Mouse (Mus musculus) hindbrain, postnatal 0 days (tissue): ENCODE results near the gene Otc. TPM values are rescaled to one million over a fixed set of nuclear protein-coding genes. Genes with fewer than 3 reads are reported as not detected.

Experiments
- ATAC-seq: fragments of 200-750 bp; cut with Nextera tagmentation; 2 replicates; pipeline ENCODE4 v1.8.0; 2017; ENCODE audit warnings: mild to moderate bottlenecking, moderate TSS enrichment, moderate library complexity
- DNase-seq: peaks from one replicate; pipeline ENCODE4 v3.0.0-alpha.2; 2015; ENCODE audit warnings: low spot score
- H3K27ac ChIP-seq: fragments of 300-500 bp; sonication (generic); 2 replicates; pipeline ENCODE4 v1.5.1; 2014; ENCODE audit warnings: mild to moderate bottlenecking
- H3K27me3 ChIP-seq: fragments of 300-500 bp; sonication (generic); 2 replicates; pipeline ENCODE4 v1.6.1; 2014; ENCODE audit warnings: low read length, mixed read lengths; ENCODE audit not compliant: insufficient read depth
- H3K36me3 ChIP-seq: fragments of 300-500 bp; sonication (generic); 2 replicates; pipeline ENCODE4 v1.6.1; 2014; ENCODE audit warnings: low read length, mixed read lengths; ENCODE audit not compliant: insufficient read depth
- H3K4me1 ChIP-seq: fragments of 300-500 bp; sonication (generic); 2 replicates; pipeline ENCODE4 v1.6.1; 2014; ENCODE audit warnings: antibody characterized with exemption, low read length, mixed read lengths; ENCODE audit not compliant: insufficient read depth
- H3K4me2 ChIP-seq: fragments of 300-500 bp; sonication (generic); 2 replicates; pipeline ENCODE4 v1.6.1; 2014; ENCODE audit warnings: low read depth, mild to moderate bottlenecking, low read length, moderate library complexity, mixed read lengths
- H3K4me3 ChIP-seq: fragments of 300-500 bp; sonication (generic); 2 replicates; pipeline ENCODE4 v1.5.1; 2014; ENCODE audit warnings: low read length
- H3K9ac ChIP-seq: fragments of 300-500 bp; sonication (generic); replicated peaks from 2 replicates; pipeline ENCODE4 v1.6.1; 2014; ENCODE audit warnings: mild to moderate bottlenecking, low read length, moderate library complexity, mixed read lengths
- H3K9me3 ChIP-seq: fragments of 300-500 bp; sonication (generic); 2 replicates; pipeline ENCODE4 v1.6.1; 2016; ENCODE audit warnings: low read length, mixed read lengths
- CTCF ChIP-seq: IDR thresholded peaks from 2 replicates; pipeline ENCODE4 v1.5.1; 2016; ENCODE audit warnings: antibody characterized with exemption, control low read depth, low read depth
- WGBS: fragments of 180-500 bp; shearing (Covaris S2); extraction: QIAGEN DNeasy Blood & Tissue Kit; methylation state at CpG from one replicate; pipeline ENCODE4 v1.1.7; 2014; 5-methylcytosine and 5-hydroxymethylcytosine counted together
- polyA plus RNA-seq: library from polyadenylated mRNA; unstranded; fragments of >200 nt; fragmentation: Nextera tagmentation; extraction: Ambion mirVana; gene quantifications from 2 replicates; pipeline ENCODE4 v1.2.1, GENCODE M21; 2015
- total RNA-seq: library from RNA; depleted of rRNA; stranded (reverse); fragments of >200 nt; gene quantifications from 2 replicates; pipeline ENCODE4 v1.2.3, GENCODE M21; 2014; rRNA removed

Otc gene
- total RNA-seq (not detected in 2 replicates), polyA plus RNA-seq (0.13 TPM in 1 of 2 replicates, not detected in the other)

DNA sequence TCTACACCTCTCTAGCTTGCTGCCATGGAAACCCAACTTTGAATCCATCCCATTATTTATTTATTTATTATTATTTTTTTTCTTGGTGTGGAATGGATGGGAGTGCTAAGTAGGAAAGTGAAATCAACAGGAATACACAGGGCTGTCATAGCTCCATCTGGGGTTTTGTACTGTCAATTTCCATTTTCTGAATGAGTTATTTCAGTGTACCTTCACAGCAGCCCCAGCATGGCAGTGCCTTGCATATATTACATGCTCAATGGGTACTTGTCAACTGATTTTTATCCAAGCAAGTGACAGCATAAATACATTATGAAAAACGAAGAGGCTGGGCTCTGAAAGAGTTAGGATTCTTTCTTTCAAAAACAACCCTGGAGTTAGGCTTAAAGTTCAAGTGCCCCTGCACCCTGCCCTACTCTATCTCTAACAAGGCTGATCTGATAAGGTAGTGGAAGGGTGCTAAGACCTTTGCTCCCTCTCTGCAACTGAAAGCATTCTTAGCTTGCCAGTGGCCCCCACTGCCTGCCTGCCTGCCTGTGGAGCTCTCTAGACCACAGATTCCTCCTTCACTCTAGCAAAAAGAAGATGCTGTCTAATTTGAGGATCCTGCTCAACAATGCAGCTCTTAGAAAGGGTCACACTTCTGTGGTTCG is at the start of gene Otc:
Gene Otc (plus strand): TSS at position 454 of the 653 bp plus-strand sequence.
- H3K9ac ChIP-seq = no peak within 1 kb of the TSS
- DNase-seq (peak; percentile 8), ATAC-seq (peak; percentile 76)
- WGBS = 47% methylated on average over 2 of the region's 2 CpGs
- H3K4me1 ChIP-seq = no peaks in the 10 kb centered on the region
- H3K4me3 ChIP-seq = no peak within 1 kb of the TSS
- no peaks in the 10 kb centered on the region for H3K36me3 ChIP-seq
- no peaks in the 10 kb centered on the region for H3K9me3 ChIP-seq
- no peak within 1 kb of the TSS for H3K27ac ChIP-seq
- no peaks in the 10 kb centered on the region for H3K27me3 ChIP-seq
- TF ChIP-seq CTCF = no peak
- H3K4me2 ChIP-seq = no peak within 1 kb of the TSS

DNA sequence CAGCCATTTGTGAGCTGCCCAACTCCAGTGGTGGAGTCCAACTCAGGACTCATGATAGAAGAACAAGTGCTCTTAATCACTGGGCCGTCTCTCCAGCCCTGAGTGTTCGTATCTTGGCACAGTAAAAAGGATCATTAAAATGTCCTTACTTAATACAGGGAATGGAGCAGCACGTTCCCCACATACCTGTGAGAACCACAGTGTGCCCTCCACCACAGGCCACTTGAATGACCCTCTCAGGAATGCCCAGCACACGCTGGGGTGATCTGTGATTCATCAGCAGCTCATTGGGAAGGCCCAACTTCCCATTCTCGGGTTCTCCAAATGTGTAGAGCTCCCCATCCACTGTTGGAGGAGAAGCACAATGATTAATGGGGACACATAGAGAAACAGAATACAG is 46.2 kb upstream of the Otc start:
- ATAC-seq (no peak), DNase-seq (no peak)
- Histone ChIP-seq H3K9ac (no peak overlapping the region), H3K27ac (no peak overlapping the region), H3K4me2 (no peak overlapping the region), H3K4me3 (no peak overlapping the region), H3K27me3 (no peaks in the 10 kb centered on the region), H3K4me1 (no peaks in the 10 kb centered on the region), H3K9me3 (no peaks in the 10 kb centered on the region), H3K36me3 (no peaks in the 10 kb centered on the region)
- no peak for TF ChIP-seq CTCF
- 83% methylated on average over 5 of the region's 5 CpGs for WGBS

DNA sequence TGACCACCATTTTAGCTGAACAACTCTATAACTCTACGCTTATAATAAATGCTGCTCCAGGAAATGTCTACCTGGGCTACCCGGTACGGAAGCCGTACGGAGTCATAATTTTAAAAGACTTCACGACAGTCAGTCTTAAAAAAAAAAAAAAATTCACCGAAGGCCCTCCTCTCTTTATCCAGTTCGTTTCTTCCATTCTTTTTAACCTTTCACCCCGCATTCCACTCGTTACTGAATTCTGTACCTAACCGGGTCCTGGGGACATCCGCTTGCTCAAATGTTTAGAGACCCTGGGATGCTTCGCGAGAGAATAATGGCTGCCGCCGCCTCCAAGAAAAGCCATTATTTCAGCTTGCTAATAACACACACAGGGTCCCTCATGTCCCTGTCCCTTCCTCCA is 36.1 kb upstream of the Otc start:
- no peaks in the 10 kb centered on the region for H3K4me1 ChIP-seq
- DNase-seq (peak; percentile 61), ATAC-seq (peak; percentile 41)
- no peaks in the 10 kb centered on the region for H3K9me3 ChIP-seq
- no peak for TF ChIP-seq CTCF
- H3K27ac ChIP-seq = peak overlapping the region; percentile 89
- no peaks in the 10 kb centered on the region for H3K36me3 ChIP-seq
- H3K4me2 ChIP-seq = peak overlapping the region; percentile 52
- WGBS = 35% methylated on average over 16 of the region's 16 CpGs
- H3K27me3 ChIP-seq = no peaks in the 10 kb centered on the region
- H3K9ac ChIP-seq = peak overlapping the region; percentile 64
- peak overlapping the region; percentile 52 for H3K4me3 ChIP-seq

DNA sequence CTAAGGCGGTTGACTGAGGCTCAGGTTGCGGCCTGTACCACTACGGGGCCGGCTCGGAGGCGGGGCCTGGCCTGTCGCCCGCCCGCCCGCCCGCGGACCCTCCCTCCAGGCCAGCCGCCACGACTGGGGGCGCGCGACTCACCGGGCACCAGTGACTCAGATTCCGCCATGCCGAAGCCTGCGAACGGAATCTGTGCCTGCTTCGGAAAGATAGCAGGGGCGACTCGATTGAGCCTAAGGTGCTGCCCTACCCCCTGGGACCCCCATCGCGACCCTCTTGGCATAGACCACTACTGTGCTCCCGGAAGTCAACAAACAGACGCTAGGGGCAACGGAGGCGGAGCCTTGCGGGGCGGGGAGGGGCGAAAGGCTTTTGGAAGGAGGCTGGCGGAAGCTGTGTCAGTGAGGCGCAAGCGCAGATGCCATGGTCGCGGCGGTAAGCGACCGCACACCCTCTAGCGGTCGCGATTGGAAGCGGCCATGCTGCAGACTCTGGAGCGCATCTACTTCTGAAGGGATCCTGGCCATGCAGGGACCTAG is 35.6 kb upstream of the Otc start, which contains the start of gene Rpgr:
Gene Rpgr (minus strand): TSS at position 511 of the 540 bp plus-strand sequence.
- 23% methylated on average over 47 of the region's 47 CpGs for WGBS
- ATAC-seq (peak; percentile 99), DNase-seq (peak; percentile 95)
- peak within 1 kb of the TSS; percentile 89 for H3K27ac ChIP-seq
- H3K4me2 ChIP-seq = peak within 1 kb of the TSS; percentile 52
- H3K4me1 ChIP-seq = no peaks in the 10 kb centered on the region
- H3K4me3 ChIP-seq = peak within 1 kb of the TSS; percentile 52
- H3K9me3 ChIP-seq = no peaks in the 10 kb centered on the region
- H3K27me3 ChIP-seq = no peaks in the 10 kb centered on the region
- peak; percentile 85 for TF ChIP-seq CTCF
- H3K9ac ChIP-seq = peak within 1 kb of the TSS; percentile 64
- H3K36me3 ChIP-seq = no peaks in the 10 kb centered on the region

DNA sequence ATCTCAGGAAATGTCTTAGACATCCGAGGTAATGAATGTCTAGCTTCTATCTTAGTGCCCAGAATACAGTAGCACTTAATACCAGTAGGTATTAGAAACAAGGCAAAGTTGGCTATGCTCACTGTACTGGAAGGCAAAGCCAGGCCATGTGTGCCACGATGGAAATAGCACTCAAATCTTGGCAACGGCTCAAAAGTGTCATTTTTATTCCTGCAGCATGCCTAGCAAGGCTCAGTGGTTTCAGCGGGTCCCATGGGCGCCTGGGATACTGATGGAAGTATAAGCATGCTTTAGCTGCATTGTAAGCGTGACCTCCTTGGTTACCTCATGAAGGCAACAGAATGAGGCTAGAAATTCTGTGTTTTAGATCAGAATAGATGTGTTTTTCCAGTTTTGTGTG is 32.8 kb upstream of the Otc start:
- ATAC-seq (no peak), DNase-seq (peak; percentile 58)
- no peak overlapping the region for H3K4me3 ChIP-seq
- H3K36me3 ChIP-seq = no peaks in the 10 kb centered on the region
- no peaks in the 10 kb centered on the region for H3K4me1 ChIP-seq
- TF ChIP-seq CTCF = no peak
- no peak overlapping the region for H3K9ac ChIP-seq
- 60% methylated on average over 6 of the region's 6 CpGs for WGBS
- H3K27me3 ChIP-seq = no peaks in the 10 kb centered on the region
- no peak overlapping the region for H3K4me2 ChIP-seq
- H3K9me3 ChIP-seq = no peaks in the 10 kb centered on the region
- no peak overlapping the region for H3K27ac ChIP-seq

DNA sequence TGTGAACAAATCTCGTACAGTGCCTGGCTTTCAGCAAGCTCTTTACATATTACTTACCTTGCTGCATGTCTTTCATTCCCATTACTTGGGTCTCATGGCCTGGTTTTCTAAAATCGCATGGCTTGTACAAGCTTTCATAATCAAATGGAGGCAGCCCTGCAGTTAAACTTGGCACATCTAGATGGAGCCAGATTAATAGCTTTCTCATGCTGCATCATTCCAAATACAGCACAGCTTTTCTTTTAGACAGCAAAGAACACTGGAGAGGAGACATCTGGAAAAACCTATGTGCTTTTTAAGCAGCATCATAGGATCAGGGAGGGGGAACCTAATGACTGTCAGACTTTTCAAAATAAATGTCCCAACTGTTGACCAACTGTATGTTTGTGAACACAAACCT is 19.1 kb upstream of the Otc start:
- ATAC-seq = no peak
- H3K4me2 ChIP-seq = no peak overlapping the region
- H3K9me3 ChIP-seq = no peaks in the 10 kb centered on the region
- no peaks in the 10 kb centered on the region for H3K4me1 ChIP-seq
- no peaks in the 10 kb centered on the region for H3K27me3 ChIP-seq
- 62% methylated on average over 2 of the region's 2 CpGs for WGBS
- peak; percentile 68 for DNase-seq
- no peaks in the 10 kb centered on the region for H3K36me3 ChIP-seq
- no peak overlapping the region for H3K4me3 ChIP-seq
- H3K27ac ChIP-seq = no peak overlapping the region
- H3K9ac ChIP-seq = no peak overlapping the region
- peak; percentile 59 for TF ChIP-seq CTCF

DNA sequence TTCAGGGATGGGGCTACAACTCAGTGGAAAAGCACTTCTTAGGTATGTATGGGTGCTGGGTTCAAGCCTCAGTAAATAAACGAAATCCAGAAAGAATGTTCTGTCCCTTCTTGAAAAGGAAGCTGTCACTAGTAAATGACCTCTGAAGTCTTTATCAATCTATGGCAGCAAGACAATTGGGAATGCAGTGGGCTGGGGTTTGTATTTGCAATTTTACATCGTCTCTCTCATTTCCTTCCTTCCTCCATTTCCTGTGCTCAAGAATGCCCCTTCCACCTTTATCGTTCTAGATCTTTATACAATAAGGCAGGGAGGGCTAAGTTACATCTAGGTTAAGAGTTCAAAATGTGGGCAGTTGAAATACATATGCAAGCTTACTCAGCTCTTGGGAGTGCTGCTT is 17.5 kb upstream of the Otc start:
- no peak for TF ChIP-seq CTCF
- DNase-seq (no peak), ATAC-seq (no peak)
- Histone ChIP-seq H3K9me3 (no peaks in the 10 kb centered on the region), H3K4me3 (no peak overlapping the region), H3K27me3 (no peaks in the 10 kb centered on the region), H3K4me1 (no peaks in the 10 kb centered on the region), H3K36me3 (no peaks in the 10 kb centered on the region), H3K27ac (no peak overlapping the region), H3K4me2 (no peak overlapping the region), H3K9ac (no peak overlapping the region)
- 80% methylated on average over 3 of the region's 3 CpGs for WGBS
